Comparison of ENCODE assay signal across 14 mouse cellular contexts in genomic region chr9:62082986-62083385, GRCm38 (mm10). TPM values are rescaled to one million over a fixed set of nuclear protein-coding genes. Genes with fewer than 3 reads are reported as not detected.
DNase-seq lines count a peak whose midpoint lies in the region; ATAC-seq and TF ChIP-seq lines count a peak whose summit lies in the region.
"Had no signal": no experiment of that assay in that cellular context is flagged by ENCODE, and none has a peak within 500 bp of the region (broad histone marks: within the 10 kb centered on the region; RNA-seq: fewer than 3 reads in every experiment).

No protein-coding gene starts in this region.

- no peak overlapping the region for H3K27ac ChIP-seq in lung, postnatal 0 days (ENCODE audit: low read length)
- no peak overlapping the region for H3K27ac ChIP-seq in kidney, adult 2 months (ENCODE audit: insufficient read depth, low read depth, low read length)
- H3K27ac ChIP-seq: stomach, embryonic 15.5 days had no signal

- WGBS in lung, postnatal 0 days: 13% methylated on average over 2 of the region's 2 CpGs
- 64% methylated on average over 2 of the region's 2 CpGs for WGBS in kidney, adult 2 months

- H3K36me3 ChIP-seq in lung, postnatal 0 days (ENCODE audit: insufficient read depth, low read length): no peaks in the 10 kb centered on the region
- H3K36me3 ChIP-seq in myocyte (ENCODE audit: control insufficient read depth, insufficient read depth): peaks cover 30% of the 10 kb centered on the region
- no peaks in the 10 kb centered on the region for H3K36me3 ChIP-seq in kidney, adult 2 months (ENCODE audit: control insufficient read depth, insufficient read depth, low read length)
- H3K36me3 ChIP-seq: stomach, embryonic 15.5 days had no signal

- peak; percentile 8 for DNase-seq in lung, postnatal 25 days (ENCODE audit: low spot score)
- DNase-seq in lung, postnatal 0 days (ENCODE audit: low spot score): no peak
- peak; percentile 18 for DNase-seq in MN1 (ENCODE audit: low spot score)
- DNase-seq in layer of hippocampus, adult 9-10 months (ENCODE audit: low spot score): peak; percentile 21
- no peak for DNase-seq in kidney, adult 2 months
- DNase-seq in kidney, postnatal 36 days: no peak
- DNase-seq: embryo, embryonic 11 days; kidney, postnatal 10 days; right cerebral cortex, postnatal 4 days; thymus, postnatal 4 days had no signal

- TF ChIP-seq CTCF in lung, postnatal 0 days (IDR thresholded peaks at IDR 0.05): no peak
- no peak for TF ChIP-seq CTCF in kidney, adult 2 months (conservative IDR thresholded peaks at IDR 0.05; ENCODE audit: insufficient read depth, insufficient read length, low read depth, low read length)

- no peak overlapping the region for H3ac ChIP-seq in myocyte (ENCODE audit: control insufficient read depth, insufficient read length)

- no peak for TF ChIP-seq EP300 in lung, postnatal 0 days (IDR thresholded peaks at IDR 0.05)

- no peak overlapping the region for H3K9ac ChIP-seq in lung, postnatal 0 days (replicated peaks; ENCODE audit: low read depth)
- H3K9ac ChIP-seq: stomach, embryonic 15.5 days had no signal

- H3K4me3 ChIP-seq in lung, postnatal 0 days (ENCODE audit: low read depth, low read length): no peak overlapping the region
- no peak overlapping the region for H3K4me3 ChIP-seq in myocyte
- H3K4me3 ChIP-seq in kidney, adult 2 months (ENCODE audit: insufficient read depth, low read depth, low read length): no peak overlapping the region
- H3K4me3 ChIP-seq: stomach, embryonic 15.5 days had no signal

- no peak for TF ChIP-seq POLR2A in myocyte (IDR thresholded peaks at IDR 0.05; ENCODE audit: insufficient read length, low read depth)
- no peak for TF ChIP-seq POLR2A in kidney, adult 2 months (IDR thresholded peaks at IDR 0.05; ENCODE audit: low read depth, low read length)

- ATAC-seq in lung, postnatal 0 days: no peak
- ATAC-seq: activated CD4-positive, CD25-positive, alpha-beta regulatory T cell, adult 4 months; inflammation-experienced regulatory T-cells, adult 6 months had no signal

- H3K4me2 ChIP-seq in lung, postnatal 0 days (replicated peaks; ENCODE audit: low read depth, low read length): no peak overlapping the region
- H3K4me2 ChIP-seq in myocyte (ENCODE audit: low read depth): peak overlapping the region; percentile 36
- H3K4me2 ChIP-seq: stomach, embryonic 15.5 days had no signal

- no peaks in the 10 kb centered on the region for H3K4me1 ChIP-seq in lung, postnatal 0 days (ENCODE audit: insufficient read depth, low read depth, low read length)
- H3K4me1 ChIP-seq in kidney, adult 2 months (ENCODE audit: control insufficient read depth, insufficient read depth, low read length): no peaks in the 10 kb centered on the region
- H3K4me1 ChIP-seq: stomach, embryonic 15.5 days had no signal

- no peaks in the 10 kb centered on the region for H3K9me3 ChIP-seq in lung, postnatal 0 days (ENCODE audit: low read length)
- H3K9me3 ChIP-seq: stomach, embryonic 15.5 days had no signal

- H3K27me3 ChIP-seq in lung, postnatal 0 days (replicated peaks; ENCODE audit: insufficient read depth, low read length): no peaks in the 10 kb centered on the region
- H3K27me3 ChIP-seq in myocyte (ENCODE audit: control insufficient read depth, insufficient read depth, insufficient read length): no peaks in the 10 kb centered on the region
- no peaks in the 10 kb centered on the region for H3K27me3 ChIP-seq in kidney, adult 2 months (replicated peaks; ENCODE audit: control insufficient read depth, insufficient read depth, low read length)
- H3K27me3 ChIP-seq: stomach, embryonic 15.5 days had no signal

- H3K79me2 ChIP-seq in myocyte (ENCODE audit: control insufficient read depth, insufficient read depth): peaks cover 78% of the 10 kb centered on the region

TF ChIP-seq in myocyte, 11 proteins besides CTCF, POLR2A, EP300 and RAD21:
- TF ChIP-seq TCF3 (IDR thresholded peaks at IDR 0.05; ENCODE audit: insufficient read length, low read depth) (no peak), TCF12 (IDR thresholded peaks at IDR 0.05; ENCODE audit: insufficient read depth, poor library complexity, severe bottlenecking) (peak; percentile 69), MYOD1 (IDR thresholded peaks at IDR 0.05; ENCODE audit: control insufficient read depth in 1 of 3, insufficient read length in 2 of 3, low read depth in 2 of 3) (peak; percentile 93 to 96 (median 94)), CEBPB (IDR thresholded peaks at IDR 0.05; ENCODE audit: insufficient read depth, poor library complexity, severe bottlenecking) (no peak), E2F4 (IDR thresholded peaks at IDR 0.05; ENCODE audit: insufficient read depth) (no peak), REST (IDR thresholded peaks at IDR 0.05; ENCODE audit: insufficient read depth, insufficient read length) (no peak), MAX (IDR thresholded peaks at IDR 0.05; ENCODE audit: low read depth) (no peak), USF1 (IDR thresholded peaks at IDR 0.05; ENCODE audit: low read depth) (no peak), MYOG (IDR thresholded peaks at IDR 0.05; ENCODE audit: control insufficient read depth in 1 of 3, insufficient read depth in 1 of 3, insufficient read length in 2 of 3, low read depth in 2 of 3) (peak in 2 of 3 experiments; percentile 16 to 25), POLR2AphosphoS2 (IDR thresholded peaks at IDR 0.05; ENCODE audit: insufficient read length, low read depth) (no peak), SRF (IDR thresholded peaks at IDR 0.05; ENCODE audit: control insufficient read depth, insufficient read length, low read depth) (no peak)

RNA-seq across cellular contexts. Expression of gene Glce, which starts 39.5 kb away (rescaled TPM):
- polyA plus RNA-seq in lung, postnatal 0 days (2015; fragmentation: Nextera tagmentation; extraction: Ambion mirVana): 8.5 and 9.6 TPM in 2 replicates
- polyA plus RNA-seq in myocyte (2012; fragmentation: generic; extraction: Trizol): 32.0 TPM
- 3.1 and 3.3 TPM in 2 replicates for polyA plus RNA-seq in kidney, adult 2 months (2012; rRNA removed)

RNA-seq across cellular contexts. Expression of gene Paqr5, which starts 56.3 kb away (rescaled TPM):
- polyA plus RNA-seq in lung, postnatal 0 days (2015; fragmentation: Nextera tagmentation; extraction: Ambion mirVana): 8.7 and 10.5 TPM in 2 replicates
- polyA plus RNA-seq in myocyte (2012; fragmentation: generic; extraction: Trizol): 0.02 TPM
- polyA plus RNA-seq in kidney, adult 2 months (2012; rRNA removed): 315 and 347 TPM in 2 replicates

Comparison
In these comparisons a context has a peak if more than half of its experiments do, and no peak if none do; other contexts are left out.
1. DNase-seq: peak in lung, postnatal 25 days (single experiment), MN1 (single experiment) and layer of hippocampus, adult 9-10 months (single experiment); none in lung, postnatal 0 days (single experiment), kidney, adult 2 months (single experiment) and kidney, postnatal 36 days (0 of 2).
2. RNA of gene Paqr5, which starts 56.3 kb away (polyA plus RNA-seq): 315 to 347 TPM in kidney, adult 2 months; 8.7 to 10.5 TPM in lung, postnatal 0 days and 0.02 TPM in myocyte (single experiment); every median in the first group is over 10 times any median in the second.